Mouse (Mus musculus) spleen, adult 12 weeks (tissue): ENCODE results near the gene Mrpl4.

Source experiments
- DNase-seq: peaks from one replicate; pipeline ENCODE4 v3.0.0; 2022; ENCODE audit warnings: low spot score

The Mrpl4 gene

DNA sequence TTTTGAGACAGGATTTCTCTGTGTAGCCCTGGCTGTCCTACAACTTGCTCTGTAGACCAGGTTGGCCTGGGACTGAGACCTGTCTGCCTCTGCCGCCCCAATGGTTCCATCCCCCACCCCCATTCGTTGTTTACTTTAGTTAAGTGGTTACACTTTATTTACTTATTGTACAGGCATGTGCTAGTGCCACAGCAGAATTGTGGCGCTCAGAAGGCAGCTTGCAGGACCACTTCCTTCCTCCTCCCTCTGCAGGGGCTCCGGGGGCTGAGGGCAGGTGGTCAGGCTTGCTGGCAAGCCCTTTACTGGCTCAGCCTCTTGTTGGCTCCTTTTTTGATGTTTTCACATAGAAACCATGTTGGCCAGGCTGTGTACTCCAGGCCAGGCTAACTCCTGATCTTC lies 14.6 kb downstream of the Mrpl4 start:
- DNase-seq = no peak

DNA sequence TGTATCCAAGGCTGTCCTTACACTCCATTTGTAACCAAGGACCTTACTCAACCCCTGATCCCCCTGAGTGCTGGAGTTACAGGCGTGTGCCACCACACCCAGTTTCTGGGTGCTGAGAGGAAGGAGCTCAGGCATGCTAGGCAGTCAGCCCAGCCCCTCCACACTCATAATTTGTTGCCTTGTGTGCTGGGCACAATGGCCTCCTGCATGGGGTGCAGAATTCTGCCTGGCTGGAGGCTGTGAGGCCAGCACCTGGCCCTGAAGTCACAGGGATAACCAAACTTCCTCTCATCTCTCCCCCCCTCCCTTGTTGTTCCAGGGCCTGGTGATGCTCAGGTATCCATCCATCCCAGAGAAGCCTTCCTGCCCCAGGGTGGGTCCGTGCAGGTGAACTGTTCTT lies 16.1 kb downstream of the Mrpl4 start:
- DNase-seq = no peak

DNA sequence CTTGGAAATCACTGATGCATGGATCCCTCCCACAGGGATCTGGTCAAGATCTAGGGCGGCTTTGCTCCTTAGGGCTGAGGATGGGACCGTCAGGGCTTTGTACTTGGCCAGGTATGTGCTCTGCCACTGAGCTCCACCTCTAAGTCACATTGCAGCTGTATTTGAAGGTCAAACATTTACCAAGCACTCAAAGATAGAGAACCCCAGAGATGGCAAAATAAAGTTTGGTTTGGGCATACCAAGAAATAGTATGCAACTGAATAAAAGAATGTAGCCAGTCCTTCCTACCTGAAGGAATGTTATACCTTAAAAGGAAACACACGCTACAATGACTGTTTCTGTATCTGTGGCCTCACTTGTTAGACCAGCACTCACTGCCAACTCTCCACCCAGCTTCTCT lies 18.8 kb downstream of the Mrpl4 start:
- DNase-seq = no peak

DNA sequence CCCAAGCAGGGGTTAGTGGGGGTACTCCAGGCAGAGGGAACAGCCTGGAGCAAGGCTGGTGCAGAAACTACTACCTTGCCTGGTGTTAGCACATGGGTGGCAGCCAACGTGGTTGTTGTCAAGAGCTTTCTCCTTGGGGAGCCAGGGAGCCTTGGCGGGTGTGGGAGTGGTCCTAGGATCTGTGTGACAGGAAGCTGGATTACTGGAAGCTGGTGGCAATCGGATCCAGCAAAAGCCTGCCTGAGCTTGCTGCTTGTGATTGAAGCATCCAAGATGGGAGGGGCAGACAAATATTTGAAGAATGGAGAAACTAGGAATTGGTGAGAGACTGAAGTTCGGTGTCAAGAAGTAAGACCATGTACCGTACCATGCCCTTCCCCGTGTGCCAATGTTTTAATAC lies 19.8 kb downstream of the Mrpl4 start:
- no peak for DNase-seq

DNA sequence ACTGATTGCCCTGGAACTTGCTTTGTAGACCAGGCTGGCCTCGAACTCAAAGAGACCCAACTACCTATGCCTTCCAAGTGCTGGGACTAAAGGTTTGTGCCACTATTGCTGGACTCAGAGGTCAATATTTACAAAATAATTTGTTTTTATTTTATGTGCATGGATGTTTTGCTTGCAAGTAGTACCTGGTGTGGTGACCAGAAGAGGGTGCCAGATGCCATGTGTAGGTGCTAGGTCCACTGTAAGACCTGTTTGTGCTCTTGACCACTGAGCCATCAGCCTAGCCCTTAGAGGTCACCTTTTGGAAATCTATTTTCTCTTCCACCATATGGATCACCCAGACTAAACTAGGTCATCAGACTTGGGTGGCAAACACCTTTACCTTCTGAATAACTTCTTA lies 20.2 kb downstream of the Mrpl4 start:
- no peak for DNase-seq

DNA sequence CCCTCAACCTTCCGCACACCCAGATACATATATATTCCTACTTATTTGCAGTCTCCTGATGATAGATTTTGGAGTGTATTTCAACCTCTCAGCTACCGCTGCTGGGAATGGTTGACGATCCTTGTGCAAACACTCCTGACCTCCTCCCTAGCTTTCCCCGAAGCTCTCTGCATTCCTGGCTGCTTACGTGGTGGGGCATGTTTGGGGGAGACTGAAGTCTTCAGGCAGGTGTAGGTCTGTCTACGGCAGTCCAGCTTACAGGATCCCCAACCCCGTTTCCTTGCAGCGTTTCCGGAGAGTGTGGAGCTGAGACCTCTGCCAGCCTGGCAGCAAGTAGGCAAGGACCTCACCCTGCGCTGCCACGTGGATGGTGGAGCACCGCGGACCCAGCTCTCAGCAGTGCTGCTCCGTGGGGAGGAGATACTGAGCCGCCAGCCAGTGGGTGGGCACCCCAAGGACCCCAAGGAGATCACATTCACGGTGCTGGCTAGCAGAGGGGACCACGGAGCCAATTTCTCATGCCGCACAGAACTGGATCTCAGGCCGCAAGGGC lies 22.8 kb downstream of the Mrpl4 start:
- no peak for DNase-seq

DNA sequence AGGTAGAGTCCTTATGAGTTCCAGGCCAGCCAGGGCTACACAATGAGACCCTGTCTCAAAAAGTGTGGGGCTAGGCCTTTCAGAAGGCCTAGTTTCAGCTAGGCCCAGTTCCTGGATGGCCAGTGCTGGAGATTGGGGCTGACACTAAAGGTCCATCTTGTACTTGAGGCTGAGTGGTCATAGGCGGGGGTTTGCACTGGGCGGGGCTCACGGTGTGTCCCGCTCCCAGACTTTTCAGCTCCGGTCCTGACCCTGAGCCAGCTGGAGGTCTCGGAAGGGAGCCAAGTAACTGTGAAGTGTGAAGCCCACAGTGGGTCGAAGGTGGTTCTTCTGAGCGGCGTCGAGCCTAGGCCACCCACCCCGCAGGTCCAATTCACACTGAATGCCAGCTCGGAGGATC lies 24.3 kb downstream of the Mrpl4 start:
- DNase-seq = no peak

DNA sequence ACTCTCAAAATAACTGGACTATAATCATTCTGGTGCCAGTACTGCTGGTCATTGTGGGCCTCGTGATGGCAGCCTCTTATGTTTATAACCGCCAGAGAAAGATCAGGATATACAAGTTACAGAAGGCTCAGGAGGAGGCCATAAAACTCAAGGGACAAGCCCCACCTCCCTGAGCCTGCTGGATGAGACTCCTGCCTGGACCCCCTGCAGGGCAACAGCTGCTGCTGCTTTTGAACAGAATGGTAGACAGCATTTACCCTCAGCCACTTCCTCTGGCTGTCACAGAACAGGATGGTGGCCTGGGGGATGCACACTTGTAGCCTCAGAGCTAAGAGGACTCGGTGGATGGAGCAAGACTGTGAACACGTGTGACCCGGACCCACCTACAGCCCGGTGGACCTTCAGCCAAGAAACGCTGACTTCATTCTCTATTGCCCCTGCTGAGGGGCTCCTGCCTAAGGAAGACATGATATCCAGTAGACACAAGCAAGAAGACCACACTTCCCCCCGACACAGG lies 25.3 kb downstream of the Mrpl4 start:
- DNase-seq = no peak

DNA sequence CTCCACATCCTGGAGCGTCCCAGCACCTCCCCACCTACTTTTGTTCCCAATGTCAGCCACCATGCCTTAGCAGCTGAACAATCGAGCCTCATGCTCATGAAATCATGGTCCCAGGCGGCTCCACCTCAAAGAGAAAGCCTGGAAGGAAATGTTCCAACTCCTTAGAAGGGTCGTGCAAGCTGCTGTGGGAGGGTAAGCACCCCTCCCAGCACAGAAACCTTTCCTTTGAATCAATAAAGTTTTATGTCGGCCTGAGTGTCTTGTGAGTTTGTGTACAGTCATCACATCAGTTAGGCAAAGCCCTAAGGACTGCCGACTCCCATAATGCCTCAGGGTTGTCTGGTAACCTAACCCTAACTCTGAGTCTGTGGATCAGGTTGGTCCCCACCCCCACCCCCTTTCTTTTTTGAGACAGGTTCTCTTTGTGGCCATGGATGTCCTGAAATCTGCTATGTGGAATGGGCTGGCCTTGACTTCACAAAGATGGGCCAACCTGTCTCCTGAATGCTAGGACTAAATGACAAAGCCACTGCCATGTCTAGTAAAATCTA lies 26.1 kb downstream of the Mrpl4 start:
- no peak for DNase-seq

DNA sequence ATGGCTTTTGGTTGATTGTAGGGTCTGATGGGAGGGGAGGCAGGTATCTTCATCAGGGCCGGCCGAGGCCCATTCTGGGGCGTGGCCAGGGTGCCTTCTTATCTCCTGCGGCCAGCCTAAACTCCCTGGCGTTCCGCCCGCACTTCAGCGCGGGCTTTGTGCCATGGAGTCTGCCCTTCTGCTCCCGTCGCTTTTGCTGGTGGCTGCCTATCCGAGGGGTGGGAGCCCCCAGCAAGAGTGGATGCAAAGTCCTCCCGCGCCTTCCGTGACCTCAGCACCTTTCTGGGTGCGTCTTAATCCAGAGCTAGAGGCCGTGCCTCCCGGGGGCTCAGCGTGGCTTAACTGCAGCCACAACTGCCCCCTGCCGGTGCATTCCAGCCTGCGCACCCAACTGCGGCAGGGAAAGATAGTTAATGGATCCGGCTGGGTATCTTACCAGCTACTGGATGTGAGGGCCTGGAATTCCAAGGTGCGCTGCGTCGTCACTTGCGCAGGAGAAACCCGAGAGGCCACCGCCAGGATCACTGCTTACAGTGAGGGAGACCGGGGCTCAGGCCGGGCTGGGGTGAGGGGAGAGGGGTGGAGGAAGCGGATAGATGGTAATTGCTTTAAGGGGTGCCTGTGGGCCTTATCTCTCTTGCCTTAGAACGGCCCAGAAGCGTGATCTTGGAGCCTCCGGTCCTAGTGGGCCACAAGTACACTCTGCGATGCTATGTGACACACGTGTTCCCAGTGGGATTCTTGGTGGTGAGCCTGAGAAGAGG lies 26.9 kb downstream of the Mrpl4 start, which contains the start of gene Icam4:
Gene Icam4 (plus strand): TSS at position 83 of the 764 bp plus-strand sequence.
- DNase-seq = peak; percentile 85

DNA sequence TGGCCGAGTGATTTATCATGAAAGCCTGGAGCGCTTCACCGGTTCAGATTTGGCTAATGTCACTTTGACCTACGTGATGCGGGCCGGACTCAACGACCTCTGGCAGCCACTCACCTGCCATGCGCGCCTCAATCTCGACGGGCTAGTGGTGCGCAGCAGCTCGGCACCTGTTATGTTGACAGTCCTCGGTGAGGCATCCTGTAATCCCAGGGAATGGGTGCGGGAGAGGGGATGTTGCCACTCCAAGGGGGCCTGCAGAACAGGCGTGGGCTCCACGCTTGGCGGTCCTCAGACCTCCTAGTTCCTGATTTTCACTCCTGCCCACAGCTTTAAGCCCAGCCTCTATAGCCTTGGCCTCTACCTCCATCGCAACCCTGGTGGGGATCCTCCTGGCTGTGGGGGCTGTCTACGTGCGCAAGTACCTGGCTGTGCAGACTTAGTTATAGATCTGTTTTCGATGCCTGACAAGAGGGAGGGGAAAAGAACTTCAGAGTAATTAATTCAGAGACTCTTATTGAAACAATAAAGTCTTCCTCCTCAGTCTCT lies 27.6 kb downstream of the Mrpl4 start:
- DNase-seq = no peak

DNA sequence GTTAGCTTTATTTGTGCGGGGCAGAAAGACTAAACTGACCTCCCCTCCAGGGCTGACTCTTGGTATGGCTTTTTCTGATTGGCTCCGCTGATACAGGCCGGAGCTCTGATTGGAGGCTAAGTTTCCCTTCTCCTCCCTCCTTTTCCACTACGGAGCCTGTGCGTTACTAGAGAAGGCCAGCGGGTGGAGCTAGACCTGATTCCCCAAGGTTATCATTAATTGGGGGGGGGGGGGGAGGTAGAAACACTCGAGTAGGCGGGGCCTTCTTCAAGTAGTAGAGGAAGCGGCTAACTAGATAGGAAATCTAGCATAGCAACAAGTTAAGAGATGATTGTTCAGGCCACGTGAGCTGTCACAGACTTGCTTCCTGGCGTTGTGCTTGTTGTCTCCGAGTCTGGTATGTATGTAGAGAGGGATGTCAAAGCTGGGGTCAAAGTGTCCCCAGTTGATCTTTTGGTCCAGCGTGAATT lies 28.3 kb downstream of the Mrpl4 start:
- peak; percentile 79 for DNase-seq

DNA sequence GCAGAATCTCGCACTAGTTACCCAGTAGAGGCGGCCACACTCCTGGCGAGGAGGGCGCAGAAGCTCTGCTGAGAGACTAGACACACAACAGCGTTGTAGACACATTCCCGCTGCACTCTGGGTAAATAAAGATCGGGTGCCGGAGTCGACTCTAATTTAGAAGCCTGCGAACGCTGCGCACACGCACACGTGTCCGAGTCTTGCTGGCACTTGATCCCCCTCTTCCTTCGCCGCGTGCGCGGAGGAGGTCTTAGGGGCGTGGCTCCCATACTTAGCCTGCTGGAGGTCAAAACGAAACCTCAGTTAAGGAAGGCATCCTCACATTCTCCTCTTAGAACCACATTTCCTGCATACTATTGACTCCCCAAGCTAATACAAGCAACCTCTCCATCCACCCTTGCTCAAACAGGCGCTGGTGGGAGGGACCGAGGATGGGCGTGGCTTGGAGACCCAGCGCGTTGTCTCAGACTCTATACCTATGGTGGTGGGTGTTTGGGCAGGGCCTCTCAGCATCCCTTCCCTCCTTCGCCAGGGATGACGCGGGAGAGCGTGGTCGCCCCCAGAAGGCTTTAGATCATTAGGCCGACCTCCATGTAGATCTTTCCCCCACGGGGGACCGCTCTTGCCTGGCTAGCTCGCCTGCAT lies 28.8 kb downstream of the Mrpl4 start:
- DNase-seq = peak; percentile 59

DNA sequence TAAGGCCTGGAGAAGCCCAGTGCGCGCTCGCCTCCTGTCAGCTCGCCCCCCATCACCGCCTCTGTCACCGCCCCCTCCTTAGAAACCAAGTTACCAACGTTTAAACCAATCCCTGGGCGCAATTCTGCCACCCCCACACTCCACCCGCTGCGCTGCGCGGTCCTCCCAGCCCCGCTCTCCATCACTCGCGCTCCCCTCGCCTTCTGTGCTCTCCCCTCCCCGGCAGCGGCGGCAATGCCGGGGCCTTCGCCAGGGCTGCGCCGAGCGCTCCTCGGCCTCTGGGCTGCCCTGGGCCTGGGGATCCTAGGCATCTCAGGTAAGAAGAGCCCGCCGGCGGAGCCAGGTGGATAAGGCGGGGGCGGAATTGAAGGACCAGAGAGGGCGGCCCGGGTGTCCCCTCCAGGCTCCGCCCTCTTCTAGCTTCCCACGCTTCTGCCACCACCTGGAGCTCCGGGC lies 29.4 kb downstream of the Mrpl4 start, which contains the start of gene Icam5:
Gene Icam5 (plus strand): TSS at position 178 of the 456 bp plus-strand sequence.
- DNase-seq = peak; percentile 52

DNA sequence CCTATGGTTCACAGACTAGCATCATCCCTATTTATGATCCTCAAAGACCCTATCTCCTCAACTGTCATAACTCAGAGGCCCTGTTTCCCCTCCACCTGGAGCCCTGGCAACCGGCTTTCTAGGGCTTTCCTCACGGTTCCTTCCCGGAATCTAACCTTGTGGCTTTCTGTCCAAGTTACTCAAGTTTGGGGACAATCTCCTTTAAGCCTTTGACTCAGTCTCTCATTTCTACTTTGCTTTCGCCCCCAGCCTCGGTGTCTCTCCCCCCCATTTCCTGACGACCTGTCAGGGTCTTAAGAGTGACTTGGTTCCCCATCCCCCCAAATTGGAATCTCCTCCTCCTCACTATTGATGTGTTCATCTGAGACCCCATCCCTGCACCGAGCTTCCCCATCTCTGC lies 30.0 kb downstream of the Mrpl4 start:
- DNase-seq = no peak

DNA sequence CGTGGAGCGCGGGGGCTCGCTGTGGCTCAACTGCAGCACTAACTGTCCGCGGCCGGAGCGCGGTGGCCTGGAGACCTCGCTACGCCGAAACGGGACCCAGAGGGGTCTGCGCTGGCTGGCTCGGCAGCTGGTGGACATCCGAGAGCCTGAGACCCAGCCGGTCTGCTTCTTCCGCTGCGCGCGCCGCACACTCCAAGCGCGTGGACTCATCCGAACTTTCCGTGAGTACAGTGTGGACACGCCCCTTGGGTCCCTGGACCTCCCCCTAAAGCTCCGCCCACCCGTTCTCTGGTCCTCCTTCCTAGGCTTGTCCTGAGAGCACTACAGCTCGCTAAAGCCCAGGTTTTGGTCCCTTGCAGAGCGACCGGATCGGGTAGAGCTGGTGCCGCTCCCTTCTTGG lies 30.6 kb downstream of the Mrpl4 start:
- DNase-seq = peak; percentile 88

DNA sequence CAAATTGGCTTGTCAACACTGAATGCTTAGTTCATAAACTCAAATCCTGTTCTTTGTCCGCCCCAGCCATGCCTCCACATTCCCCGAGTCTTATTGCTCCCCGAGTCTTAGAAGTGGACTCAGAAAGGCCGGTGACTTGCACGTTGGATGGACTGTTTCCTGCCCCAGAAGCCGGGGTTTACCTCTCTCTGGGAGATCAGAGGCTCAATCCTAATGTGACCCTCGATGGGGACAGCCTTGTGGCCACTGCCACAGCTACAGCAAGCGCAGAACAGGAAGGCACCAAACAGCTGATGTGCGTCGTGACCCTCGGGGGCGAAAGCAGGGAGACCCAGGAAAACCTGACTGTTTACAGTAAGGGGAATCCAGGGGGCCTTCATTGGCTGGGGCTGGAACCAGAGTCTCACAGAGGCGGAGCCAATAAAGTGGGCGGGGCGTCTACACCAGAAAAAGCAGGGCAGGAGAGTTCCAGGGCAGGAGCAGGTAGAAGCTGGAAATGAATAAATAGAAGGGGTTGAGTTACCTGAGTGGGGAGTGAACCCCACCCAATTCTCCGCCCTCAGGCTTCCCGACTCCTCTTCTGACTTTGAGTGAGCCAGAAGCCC lies 32.0 kb downstream of the Mrpl4 start:
- no peak for DNase-seq

DNA sequence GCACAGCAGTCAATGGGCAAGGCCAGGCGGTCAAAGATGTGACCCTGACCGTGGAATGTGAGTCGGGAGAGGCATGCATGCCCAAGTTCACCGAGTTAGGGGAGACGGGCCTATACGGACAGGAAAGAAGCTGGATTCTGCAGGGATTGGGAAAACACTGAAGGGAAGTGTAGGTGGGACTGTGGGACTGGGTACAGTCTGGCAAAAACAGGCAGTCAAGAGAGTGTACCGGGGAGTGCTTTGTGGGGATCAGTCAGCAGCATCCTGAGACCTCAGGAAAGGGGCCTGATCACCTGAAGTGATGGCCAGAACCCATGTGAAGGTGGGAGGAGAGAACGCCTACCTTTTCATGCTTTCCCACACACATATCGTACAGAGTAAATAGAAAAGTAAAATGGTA lies 33.0 kb downstream of the Mrpl4 start:
- DNase-seq = no peak

DNA sequence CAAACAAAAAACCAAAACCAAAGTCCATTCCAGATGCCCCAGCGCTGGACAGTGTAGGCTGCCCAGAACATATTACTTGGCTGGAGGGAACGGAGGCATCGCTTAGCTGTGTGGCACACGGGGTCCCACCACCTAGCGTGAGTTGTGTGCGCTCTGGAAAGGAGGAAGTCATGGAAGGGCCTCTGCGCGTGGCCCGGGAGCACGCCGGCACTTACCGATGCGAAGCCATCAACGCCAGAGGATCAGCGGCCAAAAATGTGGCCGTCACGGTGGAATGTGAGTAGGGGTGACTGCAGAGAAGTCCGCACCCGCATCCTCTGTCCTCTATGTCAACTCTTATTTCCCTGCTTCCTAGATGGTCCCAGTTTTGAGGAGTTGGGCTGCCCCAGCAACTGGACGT lies 33.6 kb downstream of the Mrpl4 start:
- DNase-seq = no peak

DNA sequence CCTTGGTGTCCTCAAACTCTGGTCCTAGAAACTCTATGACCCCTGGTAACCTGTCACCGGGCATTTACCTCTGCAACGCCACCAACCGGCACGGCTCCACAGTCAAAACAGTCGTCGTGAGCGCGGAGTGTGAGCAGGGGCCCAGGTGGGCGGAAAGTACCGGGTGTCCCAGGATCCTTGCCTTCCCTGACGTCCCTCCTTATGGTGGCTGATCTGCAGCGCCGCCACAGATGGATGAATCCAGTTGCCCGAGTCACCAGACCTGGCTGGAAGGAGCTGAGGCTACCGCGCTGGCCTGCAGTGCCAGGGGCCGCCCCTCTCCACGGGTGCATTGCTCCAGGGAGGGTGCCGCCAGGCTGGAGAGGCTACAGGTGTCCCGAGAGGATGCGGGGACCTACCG lies 34.1 kb downstream of the Mrpl4 start:
- DNase-seq = no peak

DNA sequence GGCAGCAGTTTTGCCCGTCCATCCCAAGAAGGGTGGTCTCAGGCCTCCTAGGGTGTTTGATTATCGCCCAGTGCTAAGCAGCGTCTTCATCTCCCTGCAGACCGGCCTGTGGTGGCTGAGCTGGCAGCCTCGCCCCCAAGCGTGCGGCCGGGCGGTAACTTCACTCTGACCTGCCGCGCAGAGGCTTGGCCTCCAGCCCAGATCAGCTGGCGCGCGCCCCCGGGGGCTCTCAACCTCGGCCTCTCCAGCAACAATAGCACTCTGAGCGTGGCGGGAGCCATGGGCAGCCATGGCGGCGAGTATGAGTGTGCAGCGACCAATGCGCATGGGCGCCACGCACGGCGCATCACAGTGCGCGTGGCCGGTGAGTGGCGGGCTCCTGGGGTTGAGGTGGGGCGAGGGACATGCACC lies 34.9 kb downstream of the Mrpl4 start:
- no peak for DNase-seq

DNA sequence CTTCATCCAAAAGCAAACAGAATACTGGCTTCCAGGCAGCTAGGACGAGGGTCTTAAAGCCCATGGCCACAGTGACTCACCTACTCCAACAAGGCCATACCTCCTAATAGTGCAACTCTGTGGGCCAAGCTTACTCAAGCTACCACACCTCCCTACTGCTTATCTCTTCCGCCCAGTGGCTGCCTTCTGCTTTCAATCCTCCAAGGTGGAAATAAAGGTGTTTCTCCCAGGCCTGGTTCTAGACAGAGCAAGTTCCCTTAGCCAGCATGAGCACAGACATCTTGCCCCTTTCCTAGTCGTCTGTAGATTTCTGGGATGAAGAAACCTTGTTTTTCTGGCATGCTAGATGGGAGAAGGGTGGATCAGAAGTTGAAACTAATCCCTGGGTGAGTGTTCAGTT lies 37.2 kb downstream of the Mrpl4 start:
- DNase-seq = no peak
